Comparison of ENCODE assay signal across 8 mouse cellular contexts in the genomic region with DNA sequence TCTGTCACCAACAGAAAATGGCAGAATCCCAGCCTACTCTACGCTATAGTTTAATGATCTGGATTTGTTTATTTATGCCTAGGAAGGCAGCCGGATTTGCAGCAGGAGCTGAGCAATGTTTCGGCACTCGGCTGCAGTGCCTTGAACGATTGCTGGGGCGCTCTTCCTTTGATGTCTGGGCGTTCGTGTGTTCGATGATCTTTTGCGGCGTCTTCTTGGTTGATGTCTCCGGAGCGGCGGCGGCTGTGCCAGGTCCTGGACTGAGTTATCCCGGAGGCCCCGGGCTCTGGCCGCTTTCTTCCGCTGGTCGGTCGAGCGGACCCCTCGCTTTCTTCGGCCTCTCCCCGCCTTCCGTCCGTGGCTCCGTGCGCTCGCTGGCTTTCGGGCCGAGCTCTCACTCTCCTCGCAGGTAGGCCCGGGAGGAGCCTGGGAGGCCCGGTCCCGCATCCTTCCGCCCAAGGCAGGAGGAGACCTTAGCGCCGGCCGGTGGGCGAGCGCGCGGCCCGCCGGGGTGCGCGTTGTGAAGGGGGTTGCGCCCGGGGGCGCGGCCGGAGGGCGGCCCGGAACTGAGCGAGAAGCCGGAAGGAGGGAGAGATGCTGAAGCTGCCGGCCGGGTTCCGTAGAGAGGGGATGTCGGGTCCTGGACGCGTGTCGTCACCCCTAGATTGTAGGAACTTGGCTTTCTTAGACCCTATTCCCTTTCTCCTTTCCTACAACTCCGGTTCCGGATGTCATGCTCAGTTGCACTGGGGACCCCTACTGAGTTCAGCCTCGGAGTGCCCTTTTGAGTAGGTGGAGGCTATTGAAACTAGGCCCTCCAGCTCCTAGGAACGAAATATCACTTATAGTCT. TPM values are rescaled to one million over a fixed set of nuclear protein-coding genes. Genes with fewer than 3 reads are reported as not detected.
DNase-seq lines count a peak whose midpoint lies in the region; ATAC-seq lines count a peak whose summit lies in the region.

A gene (plus strand): TSS at position 164 of the 851 bp plus-strand sequence.

- peaks cover 49% of the 10 kb centered on the region for H3K79me2 ChIP-seq in macrophage (ENCODE audit: inconsistent target)

- H3K9me3 ChIP-seq in hindbrain, embryonic 16.5 days (ENCODE audit: control insufficient read depth, low read length) = no peaks in the 10 kb centered on the region

- H3K9ac ChIP-seq in hindbrain, embryonic 16.5 days (ENCODE audit: low read depth, low read length) = peak within 1 kb of the TSS; percentile 97

- DNase-seq in T-cell, adult 2 months (ENCODE audit: low spot score) = peak; percentile 86
- peak; percentile 86 to 91 for DNase-seq in cerebellum, postnatal 36 days
- peak; percentile 86 for DNase-seq in gastrocnemius, adult 18-20 months (ENCODE audit: low spot score)
- DNase-seq in left cerebral cortex, adult 18-20 months (ENCODE audit: low spot score in 2 of 2) = peak; percentile 73 to 90
- peak; percentile 90 for DNase-seq in right cerebral cortex, adult 18-20 months
- peak; percentile 41 for DNase-seq in urinary bladder, postnatal 10 days (ENCODE audit: low spot score)

- H3K4me1 ChIP-seq in hindbrain, embryonic 16.5 days (ENCODE audit: control insufficient read depth, insufficient read depth, low read depth, low read length) = peaks cover 2% of the 10 kb centered on the region; the same call in 1 of the 2 replicates

- H3K4me3 ChIP-seq in hindbrain, embryonic 16.5 days (ENCODE audit: low read length) = peak within 1 kb of the TSS; percentile 100
- H3K4me3 ChIP-seq in macrophage (ENCODE audit: inconsistent target) = peak within 1 kb of the TSS; percentile 86

- H3K27ac ChIP-seq in hindbrain, embryonic 16.5 days (ENCODE audit: low read depth, low read length) = peak within 1 kb of the TSS; percentile 94
- H3K27ac ChIP-seq in macrophage = peak within 1 kb of the TSS; percentile 24; the same call in 1 of the 2 replicates

- WGBS in hindbrain, embryonic 16.5 days = under 1% methylated on average over 62 of the region's 68 CpGs
- WGBS in macrophage (ENCODE audit: missing documents) = under 1% methylated on average over 61 of the region's 68 CpGs

- H3K27me3 ChIP-seq in hindbrain, embryonic 16.5 days (replicated peaks; ENCODE audit: control insufficient read depth, insufficient read depth, low read length) = no peaks in the 10 kb centered on the region; the same call in 1 of the 2 replicates

- peak within 1 kb of the TSS; percentile 70 for H3K4me2 ChIP-seq in hindbrain, embryonic 16.5 days (ENCODE audit: low read length)

- ATAC-seq in hindbrain, embryonic 16.5 days = peak; percentile 94

- no peaks in the 10 kb centered on the region for H3K36me3 ChIP-seq in hindbrain, embryonic 16.5 days (ENCODE audit: control insufficient read depth, insufficient read depth, low read length)
- no peaks in the 10 kb centered on the region for H3K36me3 ChIP-seq in macrophage (ENCODE audit: inconsistent target)

RNA-seq across cellular contexts. Expression of the gene that starts here (rescaled TPM):
- 10 to 100 TPM; 14.3 to 17.0 TPM for total RNA-seq in gastrocnemius, adult 18-20 months (2021)
- polyA plus RNA-seq in hindbrain, embryonic 16.5 days (2015; fragmentation: Nextera tagmentation; extraction: Ambion mirVana) = 20.8 and 27.1 TPM in 2 replicates
- 10 to 100 TPM; 52.5 to 53.6 TPM for total RNA-seq in left cerebral cortex, adult 18-20 months (2021)
- 100 to 1,000 TPM; 128 to 220 (median 191) TPM for total RNA-seq in macrophage (2018; cell fraction: chromatin; rRNA removed)
- total RNA-seq in macrophage (2018; cell fraction: cytosol; rRNA removed) = 10 to 100 TPM; 17.3 to 34.8 (median 24.0) TPM
- total RNA-seq in macrophage (2018; cell fraction: nucleus; rRNA removed) = 100 to 1,000 TPM in 4 of 26 experiments, 10 to 100 TPM in 22; 59.2 to 156 (median 87.2) TPM
- polyA plus RNA-seq in macrophage (2018) = 17.9 to 25.2 TPM (median 19.3 TPM) in 3 replicates

Comparison
In these comparisons a context has a peak if more than half of its experiments do, and no peak if none do; other contexts are left out.
1. Peak in every context shown above with its lines: DNase-seq, ATAC-seq, H3K4me3 ChIP-seq and H3K27ac ChIP-seq.